Mouse (Mus musculus) inflammation-experienced regulatory T-cells, adult 6 months (primary cell): ENCODE data around the gene Zfp523. TPM values are rescaled to one million over a fixed set of nuclear protein-coding genes. Genes with fewer than 3 reads are reported as not detected.

Experiments
- ATAC-seq: one replicate; pipeline ENCODE4 v1.8.0; 2017
- polyA plus RNA-seq, 3 experiments: library from polyadenylated mRNA; unstranded; fragments of 100-300 nt; shearing (Covaris generic); gene quantifications; one replicate each; pipeline ENCODE4 v1.2.1; 2017

Zfp523 gene
- polyA plus RNA-seq, 3 experiments from 2014 or later, result 3.1 to 7.8 (median 6.2) TPM

- no peak for ATAC-seq
Measured at GRCm38 (mm10) chr17:28161310-28161881, 15.5 kb upstream of the Zfp523 start.

DNA sequence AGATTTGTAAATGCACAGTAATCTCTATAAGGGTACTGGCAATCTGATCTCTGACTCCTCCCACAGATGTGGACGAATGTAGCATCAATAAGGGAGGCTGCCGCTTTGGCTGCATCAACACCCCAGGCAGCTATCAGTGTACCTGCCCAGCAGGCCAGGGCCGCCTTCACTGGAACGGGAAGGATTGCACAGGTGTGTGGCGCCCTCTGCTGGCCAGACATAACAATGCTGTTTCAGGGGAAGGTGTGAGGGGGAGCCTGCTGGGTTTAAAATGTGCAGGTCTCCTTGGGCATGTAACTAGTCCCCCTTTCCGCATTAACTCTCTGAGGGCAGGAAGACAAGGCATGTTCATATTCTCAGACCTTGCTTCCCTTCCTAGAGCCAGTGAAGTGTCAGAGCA lies 13.3 kb upstream of the Zfp523 start:
- no peak for ATAC-seq

- ATAC-seq, result no peak
Measured at GRCm38 (mm10) chr17:28170460-28171305, 6.2 kb upstream of the Zfp523 start.

DNA sequence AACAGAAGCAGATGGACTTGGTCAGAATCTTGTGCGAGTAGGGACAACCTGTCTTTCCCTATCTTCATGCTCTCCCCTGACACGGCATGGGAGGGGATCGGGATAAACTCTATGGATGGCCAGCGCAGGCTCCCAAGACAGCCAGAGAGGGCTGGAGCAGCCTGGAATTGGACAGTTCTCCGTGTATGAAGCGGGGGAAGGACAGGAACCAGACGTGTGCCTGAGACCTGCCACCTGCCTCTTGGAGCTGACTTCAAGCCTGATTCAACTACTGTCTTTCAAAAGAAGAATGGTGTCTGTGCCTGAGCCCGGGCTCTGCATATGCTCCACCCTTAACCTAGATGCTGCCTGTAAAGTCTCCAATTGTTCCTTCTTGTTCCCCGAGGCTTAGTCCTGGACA lies 4.2 kb upstream of the Zfp523 start:
- no peak for ATAC-seq

GRCm38 (mm10) chr17:28177540-28178046 lies 664 bp downstream of the Zfp523 start:
- ATAC-seq, result no peak

GRCm38 (mm10) chr17:28180331-28180730 lies 3.4 kb downstream of the Zfp523 start:
- ATAC-seq, result no peak

GRCm38 (mm10) chr17:28180783-28181544 lies 4.0 kb downstream of the Zfp523 start:
- no peak for ATAC-seq

DNA sequence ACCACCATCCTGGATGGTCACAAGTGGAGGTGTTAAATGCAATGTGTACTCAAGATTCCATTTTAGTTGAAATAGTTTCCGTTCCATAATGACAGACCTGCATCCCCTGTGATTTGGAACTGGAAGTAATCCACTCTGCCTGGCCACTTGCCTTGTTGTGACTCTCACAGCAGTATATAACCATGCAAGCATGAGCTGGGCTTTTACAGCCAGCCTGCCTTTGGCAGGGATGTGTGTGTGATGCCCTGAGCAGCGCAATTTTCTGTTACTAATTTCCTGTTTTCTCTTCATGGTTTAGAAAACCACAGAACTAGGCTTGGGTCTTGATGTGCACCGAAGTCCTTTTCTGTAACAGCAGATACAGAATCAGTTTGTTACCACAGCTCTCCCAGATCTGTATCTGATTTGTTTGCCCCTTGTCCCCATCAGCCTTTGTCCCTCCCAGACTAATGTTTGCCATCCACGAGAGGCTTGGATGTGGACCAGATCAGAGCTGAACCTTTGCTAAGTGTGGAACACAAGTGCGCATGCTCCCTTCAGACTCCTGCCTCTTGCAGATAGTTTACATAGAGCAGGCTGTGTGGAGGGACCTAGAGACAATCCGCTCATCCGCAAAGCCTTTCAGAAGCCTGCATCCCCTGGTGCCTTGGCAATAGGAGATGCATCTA lies 8.2 kb downstream of the Zfp523 start:
- ATAC-seq, result peak; percentile 28

GRCm38 (mm10) chr17:28188313-28188712 lies 11.4 kb downstream of the Zfp523 start:
- ATAC-seq, result no peak

DNA sequence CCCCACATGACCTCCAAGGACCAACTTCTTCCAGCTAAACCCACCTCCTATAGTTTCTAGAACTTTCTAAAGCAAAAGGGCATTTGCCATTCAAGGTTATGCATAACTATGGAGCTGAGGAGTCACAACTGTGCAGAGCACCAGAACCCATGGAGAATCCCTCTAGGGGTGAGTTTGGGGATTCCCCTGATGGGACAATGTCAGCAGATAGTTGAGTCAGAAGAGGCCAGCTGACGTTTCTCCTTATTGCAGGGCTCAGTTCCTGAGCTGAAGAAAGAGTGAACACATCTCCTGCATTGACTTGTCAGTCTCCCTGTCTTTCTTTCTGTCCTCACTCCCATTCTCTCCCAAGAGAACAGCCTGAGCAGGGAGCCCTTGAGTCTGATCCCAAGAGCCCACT lies 15.8 kb downstream of the Zfp523 start:
- ATAC-seq, result no peak

- no peak for ATAC-seq
Measured at GRCm38 (mm10) chr17:28193559-28193958, 16.6 kb downstream of the Zfp523 start.

GRCm38 (mm10) chr17:28195033-28195432 lies 18.1 kb downstream of the Zfp523 start:
- ATAC-seq, result no peak

GRCm38 (mm10) chr17:28197646-28198045 lies 20.7 kb downstream of the Zfp523 start:
- no peak for ATAC-seq

DNA sequence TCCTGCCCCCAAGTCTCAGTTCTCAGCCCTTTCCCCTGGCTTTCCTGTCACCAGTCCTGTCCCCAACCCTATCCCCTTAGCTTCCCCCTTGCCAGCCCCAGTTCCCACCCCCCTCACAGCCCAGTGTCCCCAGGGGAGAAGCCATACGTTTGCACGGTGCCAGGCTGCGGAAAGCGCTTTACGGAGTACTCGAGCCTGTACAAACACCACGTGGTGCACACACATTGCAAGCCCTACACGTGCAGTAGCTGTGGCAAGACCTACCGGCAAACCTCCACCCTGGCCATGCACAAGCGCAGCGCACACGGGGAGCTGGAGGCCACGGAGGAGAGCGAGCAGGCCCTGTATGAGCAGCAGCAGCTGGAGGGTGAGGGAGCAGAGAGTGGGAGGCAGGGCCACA lies 25.1 kb downstream of the Zfp523 start:
- no peak for ATAC-seq

DNA sequence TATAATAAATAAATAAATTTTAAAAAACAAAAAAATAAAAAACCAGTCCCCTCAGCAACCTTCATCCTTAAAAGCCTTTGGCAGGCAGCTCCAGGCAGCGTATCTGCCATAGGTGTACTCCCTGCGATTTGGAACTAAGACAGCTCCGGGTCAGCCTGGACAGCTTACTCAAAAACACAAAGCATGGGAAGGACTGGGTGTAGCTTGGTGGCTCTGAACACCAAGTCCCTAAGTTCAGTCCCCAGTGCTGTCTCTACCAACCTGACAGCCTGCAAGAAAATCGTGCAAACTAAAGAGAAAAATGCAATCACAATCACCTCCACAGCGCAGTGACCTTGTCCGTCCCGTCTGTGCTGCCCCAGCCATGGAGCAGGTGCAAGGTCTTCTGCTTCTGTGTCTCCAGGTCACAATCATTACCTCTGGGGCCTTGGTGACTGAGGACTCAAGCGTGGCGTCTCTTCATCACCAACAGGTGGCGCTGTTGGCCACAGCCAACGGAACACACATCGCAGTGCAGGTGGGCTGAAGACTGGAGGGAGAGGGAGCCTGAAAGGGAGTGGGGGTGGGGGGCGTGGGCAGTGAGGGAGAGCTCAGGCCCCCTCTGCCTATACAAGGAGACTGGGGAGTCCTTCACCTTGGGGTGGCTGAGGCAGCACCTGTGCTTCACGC lies 27.3 kb downstream of the Zfp523 start:
- ATAC-seq, result peak; percentile 36

GRCm38 (mm10) chr17:28205443-28205842 lies 28.5 kb downstream of the Zfp523 start:
- ATAC-seq, result no peak

- ATAC-seq, result no peak
Measured at GRCm38 (mm10) chr17:28207092-28207491, 30.2 kb downstream of the Zfp523 start.

- peak; percentile 65 for ATAC-seq
Measured at GRCm38 (mm10) chr17:28207591-28208313, 30.8 kb downstream of the Zfp523 start, which contains the start of gene Def6. Def6 (plus strand) TSS chr17:28207778.

DNA sequence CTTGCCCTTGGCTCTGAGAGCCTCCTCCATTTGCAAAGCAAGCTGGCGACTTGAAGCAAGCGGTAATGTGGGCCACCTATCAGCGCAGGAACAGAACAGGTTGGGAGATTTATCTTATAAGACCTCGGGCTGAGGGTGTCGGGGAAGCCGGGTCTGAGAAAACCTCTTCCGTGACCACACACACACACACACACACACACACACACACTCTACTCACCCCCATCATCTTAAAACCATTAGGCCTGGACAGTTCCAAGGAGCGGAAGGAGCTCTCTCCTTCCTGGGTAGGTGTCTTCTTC lies 31.3 kb downstream of the Zfp523 start:
- ATAC-seq, result no peak

DNA sequence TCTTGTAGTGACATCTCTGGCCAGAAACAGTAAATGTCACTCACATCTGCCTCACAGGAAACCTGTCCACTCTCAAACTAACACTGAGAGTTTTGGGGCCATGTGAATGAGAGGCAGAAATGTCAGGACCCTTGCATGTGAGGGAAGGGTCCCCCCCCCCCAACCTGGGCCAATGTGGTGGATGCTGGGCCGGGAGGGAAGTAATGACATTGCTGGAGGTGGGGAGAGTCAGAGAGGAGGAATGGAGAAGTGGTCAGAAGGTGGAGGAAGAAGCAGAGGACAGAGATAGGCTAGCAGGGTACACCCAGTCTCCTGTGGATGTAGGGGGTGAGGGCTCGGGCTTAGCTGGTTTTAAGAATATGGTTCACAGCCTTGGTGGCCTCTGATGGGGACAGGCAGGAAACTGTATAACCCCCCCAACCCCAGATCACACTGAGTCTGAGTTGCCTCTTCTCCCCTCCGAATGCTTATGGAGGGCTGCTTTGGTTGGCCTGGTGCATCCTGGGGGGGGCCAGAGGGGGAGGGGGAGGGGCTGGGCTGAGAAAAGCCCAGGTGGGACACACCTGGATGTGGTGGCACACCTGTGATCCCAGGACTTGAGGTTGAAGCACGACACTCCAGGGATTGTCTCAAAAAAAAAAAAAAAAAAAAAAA lies 32.7 kb downstream of the Zfp523 start:
- no peak for ATAC-seq

- peak; percentile 79 for ATAC-seq
Measured at GRCm38 (mm10) chr17:28211921-28212341, 35.0 kb downstream of the Zfp523 start.
